Mouse (Mus musculus): ENCODE data around the gene Lrrc10b.

Lrrc10b gene

GRCm38 (mm10) chr19:10437521-10437920, 19.8 kb downstream of the Lrrc10b start:
- DNase-seq (ENCODE audit: low spot score): no peak

GRCm38 (mm10) chr19:10436726-10437125, 20.5 kb downstream of the Lrrc10b start:
- DNase-seq (ENCODE audit: low spot score): no peak

GRCm38 (mm10) chr19:10435908-10436307, 21.4 kb downstream of the Lrrc10b start:
- peak; percentile 46 for DNase-seq (ENCODE audit: low spot score)

GRCm38 (mm10) chr19:10434927-10435326, 22.3 kb downstream of the Lrrc10b start:
- no peak for DNase-seq (ENCODE audit: low spot score)

GRCm38 (mm10) chr19:10433879-10434540, 23.3 kb downstream of the Lrrc10b start:
- no peak for DNase-seq (ENCODE audit: low spot score)

GRCm38 (mm10) chr19:10433225-10433624, 24.0 kb downstream of the Lrrc10b start:
- no peak for DNase-seq (ENCODE audit: low spot score)

GRCm38 (mm10) chr19:10431841-10432240, 25.4 kb downstream of the Lrrc10b start:
- DNase-seq (ENCODE audit: low spot score): no peak

- no peak for DNase-seq (ENCODE audit: low spot score)
Observed at GRCm38 (mm10) chr19:10431410-10431809, 25.9 kb downstream of the Lrrc10b start.

GRCm38 (mm10) chr19:10429371-10429770, 27.9 kb downstream of the Lrrc10b start:
- DNase-seq (ENCODE audit: low spot score): no peak

- no peak for DNase-seq (ENCODE audit: low spot score)
Observed at GRCm38 (mm10) chr19:10427431-10427830, 29.8 kb downstream of the Lrrc10b start.

GRCm38 (mm10) chr19:10426793-10427192, 30.5 kb downstream of the Lrrc10b start:
- DNase-seq (ENCODE audit: low spot score): no peak

- DNase-seq (ENCODE audit: low spot score): no peak
Observed at GRCm38 (mm10) chr19:10426312-10426711, 31.0 kb downstream of the Lrrc10b start.

- DNase-seq (ENCODE audit: low spot score): no peak
Observed at GRCm38 (mm10) chr19:10425484-10426270, 31.6 kb downstream of the Lrrc10b start.

GRCm38 (mm10) chr19:10424751-10425150, 32.5 kb downstream of the Lrrc10b start:
- DNase-seq (ENCODE audit: low spot score): no peak

GRCm38 (mm10) chr19:10421986-10422976, 35.0 kb downstream of the Lrrc10b start:
- DNase-seq (ENCODE audit: low spot score): no peak

- DNase-seq (ENCODE audit: low spot score): no peak
Observed at GRCm38 (mm10) chr19:10417436-10417835, 39.8 kb downstream of the Lrrc10b start.

GRCm38 (mm10) chr19:10416889-10417288, 40.4 kb downstream of the Lrrc10b start:
- DNase-seq (ENCODE audit: low spot score): no peak

GRCm38 (mm10) chr19:10415508-10415907, 41.8 kb downstream of the Lrrc10b start:
- no peak for DNase-seq (ENCODE audit: low spot score)

- no peak for DNase-seq (ENCODE audit: low spot score)
Observed at GRCm38 (mm10) chr19:10413701-10414242, 43.5 kb downstream of the Lrrc10b start.

Measured in ovary, postnatal 36 days (tissue).